Comparison of ENCODE assay signal across 10 mouse cellular contexts in the genomic region with DNA sequence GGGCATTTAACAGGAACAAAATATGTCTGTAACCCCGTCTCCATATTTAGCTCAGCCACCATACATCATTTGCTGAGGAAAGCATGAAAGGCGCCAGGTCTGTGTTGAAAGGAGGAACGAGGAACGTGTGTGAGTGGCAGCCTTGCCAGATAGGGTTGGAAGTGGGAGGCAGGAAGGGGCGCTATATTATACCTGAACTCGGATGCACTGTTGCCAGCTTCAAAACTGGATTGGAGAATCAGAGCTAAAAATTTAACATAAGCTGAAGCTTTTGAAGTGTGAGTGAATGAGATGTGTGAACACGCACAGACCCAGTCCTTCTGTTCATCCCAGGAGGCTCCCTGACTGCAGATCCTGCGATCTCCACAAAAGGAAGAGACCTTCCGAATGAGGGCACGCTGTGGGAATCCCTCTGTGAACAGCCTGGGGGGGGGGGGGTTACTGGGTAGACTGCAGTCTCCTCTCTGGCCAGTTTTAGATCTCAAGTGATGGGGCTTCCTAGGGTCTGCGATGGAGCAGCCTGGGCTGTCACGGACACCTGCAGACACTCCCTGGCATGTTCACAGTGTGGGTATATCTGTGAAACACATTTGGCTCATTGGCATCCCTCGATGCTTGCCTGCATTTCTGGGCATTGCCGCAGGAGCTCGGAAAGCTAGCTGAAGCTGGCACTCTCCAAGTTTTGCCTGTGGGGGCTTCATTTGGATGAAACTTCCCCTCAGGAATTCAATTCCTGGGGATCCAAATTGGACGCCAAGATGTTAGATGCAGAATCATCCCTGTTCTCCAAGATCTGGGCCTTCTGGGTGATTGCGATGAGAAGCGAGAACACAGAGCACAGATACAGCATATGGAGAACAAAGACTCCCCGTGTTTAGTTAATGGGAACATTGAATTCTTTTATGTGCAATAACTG.
DNase-seq lines count a peak whose midpoint lies in the region; ATAC-seq and TF ChIP-seq lines count a peak whose summit lies in the region.
"Had no signal": no experiment of that assay in that cellular context is flagged by ENCODE, and none has a peak within 500 bp of the region (broad histone marks: within the 10 kb centered on the region; RNA-seq: fewer than 3 reads in every experiment).

No protein-coding gene starts in this region.

- WGBS in intestine, embryonic 14.5 days = 78% methylated on average over 19 of the region's 19 CpGs
- WGBS in intestine, embryonic 16.5 days = 77% methylated on average over 19 of the region's 19 CpGs
- 51% methylated on average over 19 of the region's 19 CpGs for WGBS in forebrain, embryonic 15.5 days
- WGBS in kidney, adult 2 months = 84% methylated on average over 19 of the region's 19 CpGs
- WGBS in limb, embryonic 10.5 days = 85% methylated on average over 19 of the region's 19 CpGs

- H3K4me2 ChIP-seq in intestine, embryonic 14.5 days (ENCODE audit: low read length) = no peak overlapping the region
- H3K4me2 ChIP-seq in intestine, embryonic 16.5 days (ENCODE audit: low read depth, low read length) = no peak overlapping the region
- H3K4me2 ChIP-seq in forebrain, embryonic 15.5 days (replicated peaks) = no peak overlapping the region
- H3K4me2 ChIP-seq: embryonic facial prominence, embryonic 15.5 days; hindbrain, embryonic 14.5 days had no signal

- H3K27me3 ChIP-seq in intestine, embryonic 14.5 days (replicated peaks; ENCODE audit: control insufficient read depth, insufficient read depth, low read length) = no peaks in the 10 kb centered on the region
- no peaks in the 10 kb centered on the region for H3K27me3 ChIP-seq in intestine, embryonic 16.5 days (replicated peaks; ENCODE audit: control insufficient read depth, insufficient read depth, low read length)
- H3K27me3 ChIP-seq in forebrain, embryonic 15.5 days = no peaks in the 10 kb centered on the region
- no peaks in the 10 kb centered on the region for H3K27me3 ChIP-seq in kidney, adult 2 months (replicated peaks; ENCODE audit: control insufficient read depth, insufficient read depth, low read length)
- no peaks in the 10 kb centered on the region for H3K27me3 ChIP-seq in limb, embryonic 10.5 days (ENCODE audit: low read depth, poor library complexity, severe bottlenecking)
- H3K27me3 ChIP-seq: embryonic facial prominence, embryonic 15.5 days had no signal

- H3K27ac ChIP-seq in intestine, embryonic 14.5 days (ENCODE audit: low read depth) = no peak overlapping the region
- no peak overlapping the region for H3K27ac ChIP-seq in intestine, embryonic 16.5 days (ENCODE audit: low read length)
- peak overlapping the region; percentile 89 for H3K27ac ChIP-seq in forebrain, embryonic 15.5 days (replicated peaks)
- no peak overlapping the region for H3K27ac ChIP-seq in kidney, adult 2 months (ENCODE audit: insufficient read depth, low read depth, low read length)
- H3K27ac ChIP-seq in limb, embryonic 10.5 days = no peak overlapping the region
- H3K27ac ChIP-seq: embryonic facial prominence, embryonic 15.5 days; hindbrain, embryonic 14.5 days had no signal

- no peaks in the 10 kb centered on the region for H3K9me3 ChIP-seq in intestine, embryonic 14.5 days (ENCODE audit: control insufficient read depth, low read length)
- no peaks in the 10 kb centered on the region for H3K9me3 ChIP-seq in intestine, embryonic 16.5 days (ENCODE audit: control insufficient read depth, low read length)
- H3K9me3 ChIP-seq in forebrain, embryonic 15.5 days = no peaks in the 10 kb centered on the region
- H3K9me3 ChIP-seq in limb, embryonic 10.5 days (replicated peaks) = no peaks in the 10 kb centered on the region
- H3K9me3 ChIP-seq: embryonic facial prominence, embryonic 15.5 days had no signal

- no peaks in the 10 kb centered on the region for H3K4me1 ChIP-seq in intestine, embryonic 14.5 days (replicated peaks; ENCODE audit: control insufficient read depth, insufficient read depth, low read length)
- no peaks in the 10 kb centered on the region for H3K4me1 ChIP-seq in intestine, embryonic 16.5 days (ENCODE audit: control insufficient read depth, insufficient read depth, low read length)
- H3K4me1 ChIP-seq in forebrain, embryonic 15.5 days = peaks cover 10% of the 10 kb centered on the region; the same call in 1 of the 2 replicates
- no peaks in the 10 kb centered on the region for H3K4me1 ChIP-seq in kidney, adult 2 months (ENCODE audit: control insufficient read depth, insufficient read depth, low read length)
- no peaks in the 10 kb centered on the region for H3K4me1 ChIP-seq in limb, embryonic 10.5 days
- H3K4me1 ChIP-seq: embryonic facial prominence, embryonic 15.5 days had no signal

- TF ChIP-seq CTCF in kidney, adult 2 months (conservative IDR thresholded peaks at IDR 0.05; ENCODE audit: insufficient read depth, insufficient read length, low read depth, low read length) = no peak

- no peak for TF ChIP-seq POLR2A in kidney, adult 2 months (IDR thresholded peaks at IDR 0.05; ENCODE audit: low read depth, low read length)

- peak; percentile 38 for DNase-seq in intestine, embryonic 14.5 days (ENCODE audit: low spot score)
- peak; percentile 70 to 71 for DNase-seq in layer of hippocampus, postnatal 36 days
- peak; percentile 37 for DNase-seq in right cerebral cortex, postnatal 14 days
- no peak for DNase-seq in kidney, adult 2 months
- DNase-seq in kidney, adult 11 months = no peak
- no peak for DNase-seq in limb, embryonic 10.5 days (ENCODE audit: low spot score)

- no peaks in the 10 kb centered on the region for H3K36me3 ChIP-seq in intestine, embryonic 14.5 days (ENCODE audit: control insufficient read depth, insufficient read depth, low read length)
- no peaks in the 10 kb centered on the region for H3K36me3 ChIP-seq in intestine, embryonic 16.5 days (ENCODE audit: control insufficient read depth, insufficient read depth, low read length)
- no peaks in the 10 kb centered on the region for H3K36me3 ChIP-seq in forebrain, embryonic 15.5 days
- H3K36me3 ChIP-seq in kidney, adult 2 months (ENCODE audit: control insufficient read depth, insufficient read depth, low read length) = no peaks in the 10 kb centered on the region
- H3K36me3 ChIP-seq in limb, embryonic 10.5 days = no peaks in the 10 kb centered on the region
- H3K36me3 ChIP-seq: embryonic facial prominence, embryonic 15.5 days had no signal

- no peak for ATAC-seq in intestine, embryonic 14.5 days (replicated peaks; ENCODE audit: low FRiP score, low TSS enrichment, low read depth)
- no peak for ATAC-seq in intestine, embryonic 16.5 days
- peak; percentile 94 for ATAC-seq in forebrain, embryonic 15.5 days (replicated peaks)

- H3K4me3 ChIP-seq in intestine, embryonic 14.5 days (ENCODE audit: low read depth, low read length) = no peak overlapping the region
- no peak overlapping the region for H3K4me3 ChIP-seq in intestine, embryonic 16.5 days (ENCODE audit: low read length)
- no peak overlapping the region for H3K4me3 ChIP-seq in forebrain, embryonic 15.5 days
- H3K4me3 ChIP-seq in kidney, adult 2 months (ENCODE audit: insufficient read depth, low read depth, low read length) = no peak overlapping the region
- no peak overlapping the region for H3K4me3 ChIP-seq in limb, embryonic 10.5 days
- H3K4me3 ChIP-seq: embryonic facial prominence, embryonic 15.5 days had no signal

- H3K9ac ChIP-seq in intestine, embryonic 14.5 days (ENCODE audit: low read length) = no peak overlapping the region
- H3K9ac ChIP-seq in intestine, embryonic 16.5 days (ENCODE audit: low read depth, low read length) = no peak overlapping the region
- no peak overlapping the region for H3K9ac ChIP-seq in forebrain, embryonic 15.5 days (replicated peaks)
- H3K9ac ChIP-seq: embryonic facial prominence, embryonic 15.5 days; hindbrain, embryonic 14.5 days had no signal

Comparison
In these comparisons a context has a peak if more than half of its experiments do, and no peak if none do; other contexts are left out.
1. DNase-seq: peak in intestine, embryonic 14.5 days (single experiment), layer of hippocampus, postnatal 36 days (2 of 2) and right cerebral cortex, postnatal 14 days (single experiment); none in kidney, adult 2 months (single experiment), kidney, adult 11 months (single experiment) and limb, embryonic 10.5 days (single experiment).